Mouse (Mus musculus) adrenal gland (tissue): ENCODE measurements around the gene Arhgef28.

Experiments used
- intact Hi-C: fragments of 180-260 bp; cut with DNase I; formaldehyde crosslinking; loops from one replicate; pipeline ENCODE4 v1.15.1; 2025

Gene Arhgef28

GRCm38 (mm10) chr13:98016923-98017588, 189.2 kb downstream of the Arhgef28 start:
- intact Hi-C loops, result no loop called here

GRCm38 (mm10) chr13:98015981-98016922, 190.0 kb downstream of the Arhgef28 start:
- intact Hi-C loops, result no loop called here

- intact Hi-C loops, result no loop called here
Measured at GRCm38 (mm10) chr13:98014892-98015291, 191.3 kb downstream of the Arhgef28 start.

- intact Hi-C loops, result no loop called here
Measured at GRCm38 (mm10) chr13:98013715-98014114, 192.5 kb downstream of the Arhgef28 start.

- intact Hi-C loops, result no loop called here
Measured at GRCm38 (mm10) chr13:98011931-98012341, 194.3 kb downstream of the Arhgef28 start.

- intact Hi-C loops, result no loop called here
Measured at GRCm38 (mm10) chr13:98009070-98009469, 197.2 kb downstream of the Arhgef28 start.

- intact Hi-C loops, result no loop called here
Measured at GRCm38 (mm10) chr13:98008588-98008987, 197.7 kb downstream of the Arhgef28 start.

GRCm38 (mm10) chr13:98005611-98006218, 200.5 kb downstream of the Arhgef28 start:
- intact Hi-C loops, result no loop called here

- intact Hi-C loops, result no loop called here
Measured at GRCm38 (mm10) chr13:98004647-98005414, 201.4 kb downstream of the Arhgef28 start.

GRCm38 (mm10) chr13:98003690-98004089, 202.5 kb downstream of the Arhgef28 start:
- intact Hi-C loops, result no loop called here

- intact Hi-C loops, result no loop called here
Measured at GRCm38 (mm10) chr13:98002598-98002997, 203.6 kb downstream of the Arhgef28 start.

- intact Hi-C loops, result no loop called here
Measured at GRCm38 (mm10) chr13:98002121-98002520, 204.1 kb downstream of the Arhgef28 start.

GRCm38 (mm10) chr13:98001719-98002118, 204.5 kb downstream of the Arhgef28 start:
- intact Hi-C loops, result no loop called here

- intact Hi-C loops, result no loop called here
Measured at GRCm38 (mm10) chr13:98000841-98001240, 205.4 kb downstream of the Arhgef28 start.

GRCm38 (mm10) chr13:97999130-97999529, 207.1 kb downstream of the Arhgef28 start:
- intact Hi-C loops, result no loop called here

GRCm38 (mm10) chr13:97998570-97998969, 207.7 kb downstream of the Arhgef28 start:
- intact Hi-C loops, result no loop called here

GRCm38 (mm10) chr13:97990939-97991338, 215.3 kb downstream of the Arhgef28 start:
- intact Hi-C loops, result no loop called here

GRCm38 (mm10) chr13:97988796-97989195, 217.4 kb downstream of the Arhgef28 start:
- intact Hi-C loops, result no loop called here

- intact Hi-C loops, result no loop called here
Measured at GRCm38 (mm10) chr13:97986691-97987090, 219.5 kb downstream of the Arhgef28 start.

GRCm38 (mm10) chr13:97977104-97977503, 229.1 kb downstream of the Arhgef28 start:
- intact Hi-C loops, result no loop called here

- intact Hi-C loops, result no loop called here
Measured at GRCm38 (mm10) chr13:97976642-97977041, 229.6 kb downstream of the Arhgef28 start.
